Mouse (Mus musculus): ENCODE results near the gene Ddx23. TPM values are rescaled to one million over a fixed set of nuclear protein-coding genes. Genes with fewer than 3 reads are reported as not detected.

Ddx23 gene
- polyA plus RNA-seq, 1 experiment from 2014 or later, result 15.6 TPM

DNA sequence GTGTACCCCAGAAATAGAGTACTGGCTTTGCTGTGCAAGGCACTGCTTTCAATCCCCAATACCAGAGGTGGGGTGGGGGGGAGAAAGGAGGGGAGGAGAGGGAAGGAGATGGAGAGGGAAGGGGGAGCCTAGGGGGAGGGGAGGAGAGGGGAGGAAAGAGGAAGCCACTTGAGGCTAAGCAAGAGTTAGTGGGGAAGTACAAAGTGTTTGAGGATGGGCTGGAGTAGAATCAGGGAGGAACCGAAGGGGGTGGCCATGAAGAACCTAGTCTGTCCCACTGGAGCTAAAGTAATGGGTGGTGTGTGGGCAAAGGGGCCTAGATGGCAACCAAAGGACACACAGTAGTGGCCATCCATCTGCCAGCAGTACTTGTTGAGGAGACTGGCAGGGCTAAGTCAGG lies 21.1 kb upstream of the Ddx23 start:
- no peak for DNase-seq (ENCODE audit: low spot score)
- H3K4me3 ChIP-seq, result no peak overlapping the region
- H3K27ac ChIP-seq, result no peak overlapping the region
- no peaks in the 10 kb centered on the region for H3K36me3 ChIP-seq
- 78% methylated on average over 1 of the region's 1 CpGs for WGBS
- peaks cover 18% of the 10 kb centered on the region for H3K27me3 ChIP-seq (ENCODE audit: insufficient read depth, poor library complexity, severe bottlenecking)
- H3K4me1 ChIP-seq, result peaks cover 11% of the 10 kb centered on the region
- H3K9me3 ChIP-seq, result no peaks in the 10 kb centered on the region

- H3K9me3 ChIP-seq, result no peaks in the 10 kb centered on the region
- no peaks in the 10 kb centered on the region for H3K36me3 ChIP-seq
- DNase-seq (ENCODE audit: low spot score), result no peak
- 58% methylated on average over 10 of the region's 10 CpGs for WGBS
- peaks cover 12% of the 10 kb centered on the region for H3K4me1 ChIP-seq
- peaks cover 21% of the 10 kb centered on the region for H3K27me3 ChIP-seq (ENCODE audit: insufficient read depth, poor library complexity, severe bottlenecking)
- no peak overlapping the region for H3K4me3 ChIP-seq
- H3K27ac ChIP-seq, result no peak overlapping the region
These were observed 20.5 kb upstream of the Ddx23 start for GRCm38 (mm10) chr15:98683177-98683576.

GRCm38 (mm10) chr15:98681633-98682032 lies 18.9 kb upstream of the Ddx23 start:
- H3K27ac ChIP-seq, result no peak overlapping the region
- peaks cover 34% of the 10 kb centered on the region for H3K27me3 ChIP-seq (ENCODE audit: insufficient read depth, poor library complexity, severe bottlenecking)
- H3K4me1 ChIP-seq, result peaks cover 27% of the 10 kb centered on the region
- WGBS, result 76% methylated on average over 7 of the region's 7 CpGs
- H3K36me3 ChIP-seq, result no peaks in the 10 kb centered on the region
- H3K9me3 ChIP-seq, result no peaks in the 10 kb centered on the region
- no peak overlapping the region for H3K4me3 ChIP-seq
- DNase-seq (ENCODE audit: low spot score), result no peak

DNA sequence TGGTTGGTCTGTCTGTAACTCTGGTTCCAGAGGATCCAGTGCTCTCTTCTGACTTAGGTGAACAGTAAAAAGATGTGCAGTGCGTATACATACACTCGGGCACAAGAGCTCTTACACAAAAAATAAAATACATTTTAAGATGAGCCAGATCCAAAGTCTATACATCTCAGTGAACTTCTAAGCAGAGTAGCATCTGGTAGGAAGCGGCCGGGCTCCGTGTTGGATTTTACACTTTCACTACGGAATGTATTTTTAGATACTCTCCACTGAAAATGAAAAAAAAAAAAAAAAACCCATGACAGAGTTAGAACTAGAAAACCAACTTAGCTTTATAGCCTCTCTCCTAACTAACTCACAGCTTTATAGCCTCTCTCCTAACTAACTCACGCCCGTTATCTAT lies 18.0 kb upstream of the Ddx23 start:
- Histone ChIP-seq H3K36me3 (no peaks in the 10 kb centered on the region), H3K27ac (no peak overlapping the region), H3K4me3 (no peak overlapping the region), H3K4me1 (peaks cover 37% of the 10 kb centered on the region), H3K9me3 (no peaks in the 10 kb centered on the region), H3K27me3 (ENCODE audit: insufficient read depth, poor library complexity, severe bottlenecking) (peaks cover 44% of the 10 kb centered on the region)
- DNase-seq (ENCODE audit: low spot score), result no peak
- WGBS, result 75% methylated on average over 8 of the region's 8 CpGs

GRCm38 (mm10) chr15:98677977-98678376 lies 15.3 kb upstream of the Ddx23 start:
- Histone ChIP-seq H3K27me3 (ENCODE audit: insufficient read depth, poor library complexity, severe bottlenecking) (peaks cover 61% of the 10 kb centered on the region), H3K27ac (no peak overlapping the region), H3K4me3 (no peak overlapping the region; the same call in 1 of the 2 replicates), H3K4me1 (peaks cover 43% of the 10 kb centered on the region), H3K36me3 (no peaks in the 10 kb centered on the region), H3K9me3 (no peaks in the 10 kb centered on the region)
- DNase-seq (ENCODE audit: low spot score), result no peak
- WGBS, result 53% methylated on average over 7 of the region's 7 CpGs

GRCm38 (mm10) chr15:98676940-98677728 lies 14.4 kb upstream of the Ddx23 start, which contains the start of gene Rnd1:
Gene Rnd1 (minus strand): TSS chr15:98677461.
- peaks cover 61% of the 10 kb centered on the region for H3K27me3 ChIP-seq (ENCODE audit: insufficient read depth, poor library complexity, severe bottlenecking)
- H3K27ac ChIP-seq, result peak within 1 kb of the TSS; percentile 52; the same call in 1 of the 2 replicates

DNA sequence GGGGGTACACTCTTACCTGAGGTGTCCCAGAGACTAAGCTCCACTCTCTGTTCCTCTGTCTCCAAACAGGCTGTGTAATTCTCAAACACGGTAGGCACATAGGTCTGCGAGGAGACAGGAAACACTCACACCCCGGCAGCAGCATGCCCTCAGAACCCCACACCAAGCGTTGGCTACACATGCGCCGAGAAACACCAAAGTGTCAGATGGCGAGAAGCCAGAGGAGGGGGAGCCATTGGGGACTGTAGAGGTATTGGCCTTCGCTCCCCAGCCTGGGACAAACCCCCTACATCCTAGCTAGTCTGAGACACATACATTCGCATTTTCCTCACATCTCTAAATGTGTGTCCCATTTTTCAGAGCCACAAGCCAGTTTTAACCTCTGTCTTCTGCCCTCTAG lies 13.8 kb upstream of the Ddx23 start:
- H3K27me3 ChIP-seq (ENCODE audit: insufficient read depth, poor library complexity, severe bottlenecking), result peaks cover 61% of the 10 kb centered on the region
- no peak for DNase-seq (ENCODE audit: low spot score)
- WGBS, result 5% methylated on average over 9 of the region's 9 CpGs

More at GRCm38 (mm10) chr15:98676940-98677728, 14.4 kb upstream of the Ddx23 start, which contains the start of gene Rnd1:
- Histone ChIP-seq H3K36me3 (no peaks in the 10 kb centered on the region), H3K9me3 (no peaks in the 10 kb centered on the region), H3K4me1 (peaks cover 48% of the 10 kb centered on the region), H3K4me3 (peak within 1 kb of the TSS; percentile 65)
- DNase-seq (ENCODE audit: low spot score), result peak; percentile 94
- under 1% methylated on average over 37 of the region's 37 CpGs for WGBS

GRCm38 (mm10) chr15:98675634-98676250 lies 13.0 kb upstream of the Ddx23 start:
- peaks cover 61% of the 10 kb centered on the region for H3K27me3 ChIP-seq (ENCODE audit: insufficient read depth, poor library complexity, severe bottlenecking)
- H3K9me3 ChIP-seq, result no peaks in the 10 kb centered on the region
- WGBS, result 9% methylated on average over 14 of the region's 14 CpGs
- H3K27ac ChIP-seq, result no peak overlapping the region
- H3K4me3 ChIP-seq, result peak overlapping the region; percentile 65
- peaks cover 48% of the 10 kb centered on the region for H3K4me1 ChIP-seq
- DNase-seq (ENCODE audit: low spot score), result no peak
- no peaks in the 10 kb centered on the region for H3K36me3 ChIP-seq

More for the DNA sequence above, 13.8 kb upstream of the Ddx23 start:
- peaks cover 48% of the 10 kb centered on the region for H3K4me1 ChIP-seq
- no peaks in the 10 kb centered on the region for H3K9me3 ChIP-seq
- no peaks in the 10 kb centered on the region for H3K36me3 ChIP-seq
- 0 out of 2 replicates have a peak overlapping the region, but pooled peaks have one; percentile 52 for H3K27ac ChIP-seq
- H3K4me3 ChIP-seq, result peak overlapping the region; percentile 65

- DNase-seq (ENCODE audit: low spot score), result no peak
- H3K36me3 ChIP-seq, result no peaks in the 10 kb centered on the region
- H3K27me3 ChIP-seq (ENCODE audit: insufficient read depth, poor library complexity, severe bottlenecking), result peaks cover 65% of the 10 kb centered on the region
- no peak overlapping the region for H3K27ac ChIP-seq
- 24% methylated on average over 11 of the region's 11 CpGs for WGBS
- H3K9me3 ChIP-seq, result no peaks in the 10 kb centered on the region
- peaks cover 48% of the 10 kb centered on the region for H3K4me1 ChIP-seq
- H3K4me3 ChIP-seq, result peak overlapping the region; percentile 24; the same call in 1 of the 2 replicates
These were observed 12.4 kb upstream of the Ddx23 start for GRCm38 (mm10) chr15:98674994-98675545.

GRCm38 (mm10) chr15:98674284-98674993 lies 11.7 kb upstream of the Ddx23 start:
- Histone ChIP-seq H3K36me3 (no peaks in the 10 kb centered on the region), H3K27ac (no peak overlapping the region), H3K4me1 (peaks cover 48% of the 10 kb centered on the region), H3K4me3 (no peak overlapping the region), H3K9me3 (no peaks in the 10 kb centered on the region), H3K27me3 (ENCODE audit: insufficient read depth, poor library complexity, severe bottlenecking) (peaks cover 60% of the 10 kb centered on the region)
- 41% methylated on average over 7 of the region's 7 CpGs for WGBS
- no peak for DNase-seq (ENCODE audit: low spot score)

- H3K27ac ChIP-seq, result no peak overlapping the region
- WGBS, result 65% methylated on average over 7 of the region's 7 CpGs
- H3K4me3 ChIP-seq, result no peak overlapping the region
- no peak for DNase-seq (ENCODE audit: low spot score)
- no peaks in the 10 kb centered on the region for H3K36me3 ChIP-seq
- H3K9me3 ChIP-seq, result no peaks in the 10 kb centered on the region
- peaks cover 48% of the 10 kb centered on the region for H3K4me1 ChIP-seq
- H3K27me3 ChIP-seq (ENCODE audit: insufficient read depth, poor library complexity, severe bottlenecking), result peaks cover 53% of the 10 kb centered on the region
These were observed 11.0 kb upstream of the Ddx23 start for GRCm38 (mm10) chr15:98673732-98674131.

GRCm38 (mm10) chr15:98672592-98672991 lies 9.9 kb upstream of the Ddx23 start:
- Histone ChIP-seq H3K4me1 (peaks cover 41% of the 10 kb centered on the region), H3K9me3 (no peaks in the 10 kb centered on the region), H3K27me3 (ENCODE audit: insufficient read depth, poor library complexity, severe bottlenecking) (peaks cover 46% of the 10 kb centered on the region), H3K4me3 (no peak overlapping the region), H3K36me3 (no peaks in the 10 kb centered on the region), H3K27ac (peak overlapping the region; percentile 56; the same call in 1 of the 2 replicates)
- 28% methylated on average over 4 of the region's 4 CpGs for WGBS
- no peak for DNase-seq (ENCODE audit: low spot score)
